Mouse (Mus musculus): ENCODE measurements around the gene Pidd1.

- no peak for TF ChIP-seq CTCF (IDR thresholded peaks at IDR 0.05; ENCODE audit: control insufficient read depth, insufficient read depth, low read length)
- no peak for TF ChIP-seq POLR2A (IDR thresholded peaks at IDR 0.05; ENCODE audit: borderline replicate concordance, control insufficient read depth, low read depth, low read length)
Measured at GRCm38 (mm10) chr7:141458661-141459060, 14.8 kb upstream of the Pidd1 start.

Measured in bone marrow, adult 2 months (tissue).